21 mouse cellular contexts compared by ENCODE assay signal in the genomic region with DNA sequence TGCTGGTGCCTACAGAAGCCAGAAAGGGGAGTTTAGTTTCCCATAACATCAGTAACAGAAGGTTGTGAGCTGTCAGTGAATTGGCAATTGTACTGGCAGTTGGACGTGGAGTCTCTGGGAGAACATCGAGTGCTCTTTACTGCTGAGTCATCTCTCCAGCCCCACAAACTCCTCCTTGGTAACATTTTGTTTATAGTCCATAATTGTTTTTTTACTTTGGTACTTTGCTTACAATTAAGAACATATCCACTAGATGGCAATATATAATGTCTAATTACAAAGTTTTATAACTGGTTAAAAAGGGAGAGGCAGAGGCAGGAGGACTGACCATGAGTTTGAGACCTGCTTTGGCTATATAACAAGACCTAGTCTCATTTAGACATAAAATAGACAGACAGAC.
A peak's percentile ranks its signal among the peaks of the same experiment; 100 is the strongest.
DNase-seq lines count a peak whose midpoint lies in the region; ATAC-seq and TF ChIP-seq lines count a peak whose summit lies in the region.
"Had no signal": no experiment of that assay in that cellular context is flagged by ENCODE, and none has a peak within 500 bp of the region (broad histone marks: within the 10 kb centered on the region; RNA-seq: fewer than 3 reads in every experiment).

No protein-coding gene starts in this region.

- TF ChIP-seq EP300 in MEL (IDR thresholded peaks at IDR 0.05; ENCODE audit: low read depth in 1 of 2, low read length in 2 of 2): no peak

- H3K9ac ChIP-seq in MEL (ENCODE audit: control insufficient read depth, low read depth, low read length, poor library complexity, severe bottlenecking): no peak overlapping the region
- H3K9ac ChIP-seq in forebrain, embryonic 15.5 days (replicated peaks): no peak overlapping the region
- H3K9ac ChIP-seq: embryonic facial prominence, embryonic 12.5 days; heart, embryonic 12.5 days had no signal

- no peak overlapping the region for H3K4me2 ChIP-seq in forebrain, embryonic 15.5 days (replicated peaks)
- H3K4me2 ChIP-seq: embryonic facial prominence, embryonic 12.5 days; heart, embryonic 12.5 days had no signal

- DNase-seq in 3134 (ENCODE audit: extremely low read depth, insufficient read length, low spot score): peak; percentile 6
- DNase-seq in 3T3-L1 (ENCODE audit: low read depth, low spot score): peak; percentile 7
- peak; percentile 71 for DNase-seq in MEL (ENCODE audit: low read depth, low spot score)
- DNase-seq in thymus, postnatal 0 days (ENCODE audit: low spot score): no peak
- no peak for DNase-seq in urinary bladder, adult 18-20 months (ENCODE audit: low spot score in 2 of 2)
- DNase-seq in frontal cortex, postnatal 36 days (ENCODE audit: low spot score in 2 of 2): no peak
- DNase-seq: adrenal gland, adult 2 months; adrenal gland, postnatal 25 days; cerebellum, adult 8-10 months; cerebellum, postnatal 14 days; gastrocnemius, postnatal 10 days; heart, adult 2 months had no signal

- no peaks in the 10 kb centered on the region for H3K27me3 ChIP-seq in MEL (ENCODE audit: control insufficient read depth in 1 of 2, insufficient read depth in 2 of 2, low read length in 2 of 2)
- no peaks in the 10 kb centered on the region for H3K27me3 ChIP-seq in forebrain, embryonic 15.5 days
- H3K27me3 ChIP-seq: embryonic facial prominence, embryonic 12.5 days; heart, embryonic 12.5 days had no signal

- H3K27ac ChIP-seq in MEL (ENCODE audit: control insufficient read depth, low read depth, low read length): no peak overlapping the region
- H3K27ac ChIP-seq in forebrain, embryonic 15.5 days (replicated peaks): no peak overlapping the region
- H3K27ac ChIP-seq: embryonic facial prominence, embryonic 12.5 days; heart, adult 2 months had no signal

- H3K79me2 ChIP-seq in MEL (ENCODE audit: control insufficient read depth, insufficient read depth, low read length, poor library complexity): no peaks in the 10 kb centered on the region

- peak; percentile 70 for TF ChIP-seq RAD21 in MEL (IDR thresholded peaks at IDR 0.05; ENCODE audit: low read depth, low read length)

- 81% methylated on average over 2 of the region's 2 CpGs for WGBS in forebrain, embryonic 15.5 days

- TF ChIP-seq CTCF in MEL (IDR thresholded peaks at IDR 0.05 in 2 of 3, conservative IDR thresholded peaks at IDR 0.05 in 1 of 3; ENCODE audit: control insufficient read depth in 1 of 3, insufficient read depth in 1 of 3, low read depth in 2 of 3, low read length in 3 of 3, poor library complexity in 1 of 3, severe bottlenecking in 1 of 3): peak in 1 of 3 experiments; percentile 54; a peak in 2 of 6 replicates

- no peaks in the 10 kb centered on the region for H3K9me3 ChIP-seq in MEL (replicated peaks; ENCODE audit: insufficient read depth, low read length)
- no peaks in the 10 kb centered on the region for H3K9me3 ChIP-seq in forebrain, embryonic 15.5 days
- H3K9me3 ChIP-seq: embryonic facial prominence, embryonic 12.5 days; heart, embryonic 12.5 days had no signal

- no peak for TF ChIP-seq POLR2A in MEL (IDR thresholded peaks at IDR 0.05; ENCODE audit: control insufficient read depth in 1 of 2, insufficient read depth in 1 of 2, low read depth in 1 of 2, low read length in 2 of 2, poor library complexity in 1 of 2)

- no peak overlapping the region for H3K4me3 ChIP-seq in MEL (ENCODE audit: control insufficient read depth in 1 of 2, insufficient read depth in 1 of 2, low read depth in 2 of 2, low read length in 2 of 2)
- H3K4me3 ChIP-seq in forebrain, embryonic 15.5 days: no peak overlapping the region
- H3K4me3 ChIP-seq: embryonic facial prominence, embryonic 12.5 days; heart, adult 2 months; heart, embryonic 12.5 days had no signal

- peak; percentile 87 for ATAC-seq in erythroblast, adult 5-6 weeks (replicated peaks; ENCODE audit: low FRiP score, poor library complexity, severe bottlenecking)
- no peak for ATAC-seq in forebrain, embryonic 15.5 days (replicated peaks)
- ATAC-seq: forebrain, embryonic 14.5 days; hindbrain, embryonic 16.5 days; inflammation-experienced regulatory T-cells, adult 6 months; intestine, postnatal 0 days had no signal

- no peaks in the 10 kb centered on the region for H3K4me1 ChIP-seq in MEL (ENCODE audit: control insufficient read depth in 1 of 2, insufficient read depth in 2 of 2, low read length in 2 of 2)
- H3K4me1 ChIP-seq in forebrain, embryonic 15.5 days: no peaks in the 10 kb centered on the region
- H3K4me1 ChIP-seq: embryonic facial prominence, embryonic 12.5 days; heart, embryonic 12.5 days had no signal

- no peaks in the 10 kb centered on the region for H3K36me3 ChIP-seq in MEL (ENCODE audit: control insufficient read depth in 1 of 2, insufficient read depth in 2 of 2, low read length in 2 of 2)
- H3K36me3 ChIP-seq in forebrain, embryonic 15.5 days: no peaks in the 10 kb centered on the region
- H3K36me3 ChIP-seq: embryonic facial prominence, embryonic 12.5 days; G1E; heart, embryonic 12.5 days had no signal

TF ChIP-seq in MEL, 35 proteins besides CTCF, POLR2A, EP300 and RAD21:
- TF ChIP-seq ZNF384 (IDR thresholded peaks at IDR 0.05; ENCODE audit: low read depth, low read length) (peak; percentile 88), JUND (IDR thresholded peaks at IDR 0.05; ENCODE audit: low read depth, low read length) (no peak), SIN3A (IDR thresholded peaks at IDR 0.05; ENCODE audit: low read length) (no peak), MXI1 (IDR thresholded peaks at IDR 0.05; ENCODE audit: low read depth, low read length) (no peak), ZMIZ1 (IDR thresholded peaks at IDR 0.05; ENCODE audit: low read depth, low read length) (no peak), POLR2AphosphoS5 (IDR thresholded peaks at IDR 0.05; ENCODE audit: borderline replicate concordance, low read depth, low read length) (no peak), ZC3H11A (IDR thresholded peaks at IDR 0.05; ENCODE audit: low read depth, low read length) (peak; percentile 61), POLR2AphosphoS2 (IDR thresholded peaks at IDR 0.05; ENCODE audit: low read length) (no peak), USF2 (IDR thresholded peaks at IDR 0.05; ENCODE audit: borderline replicate concordance in 1 of 2, insufficient read depth in 1 of 2, low read depth in 1 of 2, low read length in 2 of 2) (no peak), MAFK (IDR thresholded peaks at IDR 0.05; ENCODE audit: borderline replicate concordance, low read depth, low read length) (peak; percentile 69), SMC3 (IDR thresholded peaks at IDR 0.05; ENCODE audit: low read depth, low read length) (peak; percentile 57; the same call in 1 of the 2 replicates), E2F4 (IDR thresholded peaks at IDR 0.05; ENCODE audit: borderline replicate concordance, low read depth, low read length) (no peak), USF1 (IDR thresholded peaks at IDR 0.05; ENCODE audit: low read depth, low read length) (no peak), UBTF (IDR thresholded peaks at IDR 0.05; ENCODE audit: borderline replicate concordance, insufficient read depth, low read depth, low read length) (no peak), ETS1 (IDR thresholded peaks at IDR 0.05; ENCODE audit: low read depth, low read length) (no peak), NELFE (IDR thresholded peaks at IDR 0.05; ENCODE audit: low read depth, low read length) (no peak), KAT2A (conservative IDR thresholded peaks at IDR 0.05; ENCODE audit: low read depth, low read length) (no peak)
TF ChIP-seq in MEL: peak in this region for 4.

Comparison
In these comparisons a context has a peak if more than half of its experiments do, and no peak if none do; other contexts are left out.
1. DNase-seq: peak in 3134 (single experiment), 3T3-L1 (single experiment) and MEL (single experiment); none in thymus, postnatal 0 days (single experiment), urinary bladder, adult 18-20 months (0 of 2) and frontal cortex, postnatal 36 days (0 of 2).